In the genomic region with DNA sequence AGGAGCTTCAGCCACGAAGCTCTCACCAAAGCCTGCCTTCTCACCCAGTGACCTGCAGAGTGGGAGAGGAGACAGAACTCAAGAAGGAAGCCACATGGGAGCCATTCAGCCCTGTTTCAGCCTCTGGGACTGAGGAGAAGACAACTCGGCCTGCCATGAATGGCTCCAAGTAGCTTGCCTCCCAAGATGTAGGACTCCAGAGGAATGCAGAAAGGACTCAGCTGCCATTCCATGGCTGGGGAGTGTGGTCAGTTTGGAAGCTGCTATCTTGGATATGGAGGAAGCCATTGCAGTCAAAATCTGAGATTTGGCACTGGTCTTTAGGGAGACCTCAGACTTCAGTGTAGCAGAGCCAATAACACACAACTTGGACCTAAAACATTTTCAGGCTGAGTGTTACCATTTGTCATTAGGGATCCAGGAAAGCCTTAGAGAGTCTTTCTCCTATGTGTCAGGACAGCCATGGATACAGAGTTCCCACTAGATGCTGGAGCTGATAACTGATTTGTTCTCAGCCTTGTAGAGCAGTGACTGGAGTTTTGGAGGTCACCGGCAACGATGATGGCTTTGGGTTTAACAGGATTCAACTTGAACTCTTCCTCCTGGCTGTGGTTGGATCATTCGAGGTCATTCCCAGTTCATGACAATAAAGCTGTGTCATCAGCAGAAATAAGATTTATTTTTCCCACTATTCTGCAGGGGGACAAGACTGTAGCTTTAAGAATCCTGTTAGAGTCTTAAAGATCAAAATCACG, we compare ENCODE assay signal across 15 mouse cellular contexts.
DNase-seq lines count a peak whose midpoint lies in the region; ATAC-seq and TF ChIP-seq lines count a peak whose summit lies in the region.
"Had no signal": no experiment of that assay in that cellular context is flagged by ENCODE, and none has a peak within 500 bp of the region (broad histone marks: within the 10 kb centered on the region; RNA-seq: fewer than 3 reads in every experiment).

No protein-coding gene starts in this region.

- TF ChIP-seq EP300 in lung, postnatal 0 days (IDR thresholded peaks at IDR 0.05), result no peak

- H3K4me1 ChIP-seq in kidney, embryonic 15.5 days, result peaks cover 51% of the 10 kb centered on the region
- peaks cover 18% of the 10 kb centered on the region; the same call in 1 of the 2 replicates for H3K4me1 ChIP-seq in kidney, postnatal 0 days (replicated peaks; ENCODE audit: insufficient read depth, low read length)
- no peaks in the 10 kb centered on the region for H3K4me1 ChIP-seq in lung, postnatal 0 days (ENCODE audit: insufficient read depth, low read depth, low read length)

- no peaks in the 10 kb centered on the region for H3K36me3 ChIP-seq in kidney, embryonic 15.5 days
- H3K36me3 ChIP-seq in kidney, postnatal 0 days (ENCODE audit: insufficient read depth, low read length), result no peaks in the 10 kb centered on the region
- H3K36me3 ChIP-seq in lung, postnatal 0 days (ENCODE audit: insufficient read depth, low read length), result no peaks in the 10 kb centered on the region
- H3K36me3 ChIP-seq: forebrain, embryonic 15.5 days; hindbrain, embryonic 10.5 days; limb, embryonic 15.5 days had no signal

- no peak for ATAC-seq in kidney, embryonic 15.5 days (replicated peaks; ENCODE audit: low FRiP score)
- ATAC-seq in kidney, postnatal 0 days (replicated peaks; ENCODE audit: low FRiP score, low read depth), result no peak
- ATAC-seq in lung, postnatal 0 days, result no peak
- ATAC-seq: forebrain, embryonic 15.5 days; liver, postnatal 0 days had no signal

- no peak for DNase-seq in kidney, adult 18-20 months
- peak; percentile 42 for DNase-seq in adrenal gland, adult 8-10 months
- DNase-seq in adrenal gland, postnatal 25 days, result peak; percentile 5
- peak; percentile 79 for DNase-seq in kidney, postnatal 0 days (ENCODE audit: low spot score)
- no peak for DNase-seq in spleen, postnatal 36 days (ENCODE audit: low spot score in 2 of 2)
- DNase-seq in lung, postnatal 0 days (ENCODE audit: low spot score), result no peak
- DNase-seq: cerebellum, adult 8-10 months; liver, postnatal 0 days; midbrain, embryonic 14.5 days had no signal

- peak overlapping the region; percentile 84 for H3K27ac ChIP-seq in kidney, embryonic 15.5 days
- peak overlapping the region; percentile 51; the same call in 1 of the 2 replicates for H3K27ac ChIP-seq in kidney, postnatal 0 days
- H3K27ac ChIP-seq in lung, postnatal 0 days (ENCODE audit: low read length), result no peak overlapping the region
- H3K27ac ChIP-seq: forebrain, embryonic 15.5 days; limb, embryonic 15.5 days; macrophage had no signal

- 0 out of 2 replicates have a peak, but pooled peaks cover 3% of the 10 kb centered on the region for H3K27me3 ChIP-seq in kidney, embryonic 15.5 days
- H3K27me3 ChIP-seq in kidney, postnatal 0 days (ENCODE audit: insufficient read depth, low read length), result no peaks in the 10 kb centered on the region
- no peaks in the 10 kb centered on the region for H3K27me3 ChIP-seq in lung, postnatal 0 days (replicated peaks; ENCODE audit: insufficient read depth, low read length)
- H3K27me3 ChIP-seq: forebrain, embryonic 15.5 days had no signal

- no peak overlapping the region for H3K4me2 ChIP-seq in kidney, embryonic 15.5 days
- H3K4me2 ChIP-seq in kidney, postnatal 0 days (ENCODE audit: low read length), result no peak overlapping the region
- no peak overlapping the region for H3K4me2 ChIP-seq in lung, postnatal 0 days (replicated peaks; ENCODE audit: low read depth, low read length)
- H3K4me2 ChIP-seq: forebrain, embryonic 15.5 days; limb, embryonic 15.5 days had no signal

- no peak overlapping the region for H3K9ac ChIP-seq in kidney, embryonic 15.5 days
- no peak overlapping the region for H3K9ac ChIP-seq in kidney, postnatal 0 days (ENCODE audit: low read depth, low read length)
- H3K9ac ChIP-seq in lung, postnatal 0 days (replicated peaks; ENCODE audit: low read depth), result no peak overlapping the region
- H3K9ac ChIP-seq: forebrain, embryonic 15.5 days; limb, embryonic 15.5 days; liver, postnatal 0 days had no signal

- no peak overlapping the region for H3K4me3 ChIP-seq in kidney, embryonic 15.5 days (replicated peaks)
- H3K4me3 ChIP-seq in kidney, postnatal 0 days (replicated peaks; ENCODE audit: low read depth, low read length), result no peak overlapping the region
- H3K4me3 ChIP-seq in lung, postnatal 0 days (ENCODE audit: low read depth, low read length), result no peak overlapping the region
- H3K4me3 ChIP-seq: erythroblast, embryonic 14.5 days; forebrain, embryonic 15.5 days; hindbrain, embryonic 10.5 days; limb, embryonic 15.5 days had no signal

- 42% methylated on average over 6 of the region's 6 CpGs for WGBS in kidney, embryonic 15.5 days
- WGBS in kidney, postnatal 0 days, result 50% methylated on average over 6 of the region's 6 CpGs
- 71% methylated on average over 6 of the region's 6 CpGs for WGBS in lung, postnatal 0 days

- TF ChIP-seq CTCF in kidney, postnatal 0 days (IDR thresholded peaks at IDR 0.05; ENCODE audit: low read depth), result no peak
- TF ChIP-seq CTCF in lung, postnatal 0 days (IDR thresholded peaks at IDR 0.05), result no peak

- H3K9me3 ChIP-seq in kidney, embryonic 15.5 days (replicated peaks), result no peaks in the 10 kb centered on the region
- H3K9me3 ChIP-seq in kidney, postnatal 0 days (replicated peaks; ENCODE audit: low read length), result no peaks in the 10 kb centered on the region
- no peaks in the 10 kb centered on the region for H3K9me3 ChIP-seq in lung, postnatal 0 days (ENCODE audit: low read length)
- H3K9me3 ChIP-seq: forebrain, embryonic 15.5 days; hindbrain, embryonic 10.5 days; limb, embryonic 15.5 days had no signal

Comparison
In these comparisons a context has a peak if more than half of its experiments do, and no peak if none do; other contexts are left out.
1. DNase-seq: peak in adrenal gland, adult 8-10 months (single experiment), adrenal gland, postnatal 25 days (single experiment) and kidney, postnatal 0 days (single experiment); none in kidney, adult 18-20 months (single experiment), spleen, postnatal 36 days (0 of 2) and lung, postnatal 0 days (single experiment).